Mouse (Mus musculus) thymus, adult 2 months (tissue): Measurements from ENCODE around the gene Abca8b. TPM values are rescaled to one million over a fixed set of nuclear protein-coding genes. Genes with fewer than 3 reads are reported as not detected.

ENCODE experiments used
- DNase-seq: peaks from one replicate; pipeline ENCODE4 v3.0.0; 2021
- H3K27ac ChIP-seq: fragments of 200-500 bp; 2 replicates; pipeline ENCODE4 v1.5.1; 2012; ENCODE audit warnings: low read length, control low read depth; ENCODE audit not compliant: control insufficient read depth, insufficient read depth
- H3K27me3 ChIP-seq: fragments of 200-500 bp; 2 replicates; pipeline ENCODE4 v1.6.1; 2012; ENCODE audit warnings: mild to moderate bottlenecking, low read length, moderate library complexity, mixed read lengths; ENCODE audit not compliant: control insufficient read depth, insufficient read depth
- H3K36me3 ChIP-seq: fragments of 200-500 bp; 2 replicates; pipeline ENCODE4 v1.6.1; 2012; ENCODE audit warnings: mild to moderate bottlenecking, low read length, moderate library complexity; ENCODE audit not compliant: control insufficient read depth, insufficient read depth
- H3K4me1 ChIP-seq: fragments of 200-500 bp; replicated peaks from 2 replicates; pipeline ENCODE4 v1.6.1; 2012; ENCODE audit warnings: low read length; ENCODE audit not compliant: control insufficient read depth, insufficient read depth
- H3K4me3 ChIP-seq: fragments of 200-500 bp; 2 replicates; pipeline ENCODE4 v1.5.1; 2012; ENCODE audit warnings: mild to moderate bottlenecking, low read length, control low read depth, moderate library complexity; ENCODE audit not compliant: control insufficient read depth, insufficient read depth
- CTCF ChIP-seq: fragments of 200-500 bp; IDR thresholded peaks from 2 replicates; pipeline ENCODE4 v1.5.1; 2012; ENCODE audit warnings: mild to moderate bottlenecking, control low read depth, low read length, moderate library complexity, borderline replicate concordance; ENCODE audit not compliant: control insufficient read depth, poor library complexity, insufficient read depth; ENCODE audit errors: extremely low read depth
- POLR2A ChIP-seq: fragments of 200-500 bp; IDR thresholded peaks from 2 replicates; pipeline ENCODE4 v1.6.1; 2012; ENCODE audit warnings: mild to moderate bottlenecking, low read length, control low read depth, moderate library complexity; ENCODE audit not compliant: control insufficient read depth, poor library complexity, insufficient read depth; ENCODE audit errors: extremely low read depth
- WGBS: fragments of 180-500 bp; shearing (Covaris S2); methylation state at CpG from one replicate; pipeline ENCODE4 v1.1.7; 2018; 5-methylcytosine and 5-hydroxymethylcytosine counted together
- polyA plus RNA-seq: library from polyadenylated mRNA; depleted of rRNA; stranded (reverse); fragments of >200 nt; gene quantifications from 2 replicates; pipeline ENCODE4 v1.2.3, GENCODE M21; 2012; rRNA removed

Gene Abca8b
- polyA plus RNA-seq, 1 experiment: 0.46 TPM

- H3K27me3 ChIP-seq: no peaks in the 10 kb centered on the region
- no peak for DNase-seq
- no peak overlapping the region for H3K4me3 ChIP-seq
- H3K36me3 ChIP-seq: no peaks in the 10 kb centered on the region
- no peak overlapping the region for H3K27ac ChIP-seq
- TF ChIP-seq CTCF: no peak
- TF ChIP-seq POLR2A: no peak
- no peaks in the 10 kb centered on the region for H3K4me1 ChIP-seq
- 95% methylated on average over 4 of the region's 4 CpGs for WGBS
Observed at GRCm38 (mm10) chr11:109884801-109885200, 110.8 kb downstream of the Abca8b start.

DNA sequence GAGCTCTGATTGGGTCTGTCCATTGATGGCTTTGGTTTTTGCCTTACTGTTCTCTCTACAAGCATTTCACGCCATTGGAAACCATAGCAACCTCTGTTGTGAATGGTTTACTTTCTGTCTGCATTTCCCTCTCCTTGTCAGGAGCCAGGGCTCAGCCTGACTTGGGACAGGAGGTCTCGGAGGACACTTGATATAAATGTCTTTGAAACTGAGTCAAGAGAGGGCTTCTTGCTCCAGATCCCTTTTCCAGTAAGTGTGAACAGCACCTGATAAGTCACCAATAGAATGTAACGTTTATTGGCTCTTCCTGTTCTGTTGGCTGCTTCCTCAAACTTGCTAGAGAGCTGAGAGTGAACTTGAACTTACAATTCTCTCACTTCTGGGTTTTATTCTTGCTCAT lies 111.5 kb downstream of the Abca8b start:
- 53% methylated on average over 3 of the region's 3 CpGs for WGBS
- no peaks in the 10 kb centered on the region for H3K36me3 ChIP-seq
- no peak for TF ChIP-seq CTCF
- H3K4me3 ChIP-seq: no peak overlapping the region
- no peaks in the 10 kb centered on the region for H3K4me1 ChIP-seq
- no peak overlapping the region for H3K27ac ChIP-seq
- no peak for DNase-seq
- H3K27me3 ChIP-seq: no peaks in the 10 kb centered on the region

Other genes with a start within 250 kb of the Abca8b start
- gene 1700012B07Rik, start 167.8 kb downstream of the Abca8b start, polyA plus RNA-seq: 0.11 TPM in 1 of 2 replicates, not detected in the other
- gene Abca8a, start 100.1 kb upstream of the Abca8b start, polyA plus RNA-seq: 1.6 and 3.2 TPM in 2 replicates
- 0.65 and 1.00 TPM in 2 replicates for gene Abca9, start 172.4 kb upstream of the Abca8b start, polyA plus RNA-seq